Mouse (Mus musculus): ENCODE results near the gene Ergic1. TPM values are rescaled to one million over a fixed set of nuclear protein-coding genes. Genes with fewer than 3 reads are reported as not detected.

Gene Ergic1
- polyA plus RNA-seq, 1 experiment, result 35.7 TPM

- no peak for TF ChIP-seq GATA1 (IDR thresholded peaks at IDR 0.05; ENCODE audit: low read length)
These were observed 104.3 kb downstream of the Ergic1 start for GRCm38 (mm10) chr17:26665600-26665999.

GRCm38 (mm10) chr17:26671268-26671667 is 110.0 kb downstream of the Ergic1 start:
- TF ChIP-seq GATA1 (IDR thresholded peaks at IDR 0.05; ENCODE audit: low read length), result no peak

- TF ChIP-seq GATA1 (IDR thresholded peaks at IDR 0.05; ENCODE audit: low read length), result no peak
These were observed 114.6 kb downstream of the Ergic1 start for GRCm38 (mm10) chr17:26675845-26676244.

- no peak for TF ChIP-seq GATA1 (IDR thresholded peaks at IDR 0.05; ENCODE audit: low read length)
These were observed 114.9 kb downstream of the Ergic1 start for GRCm38 (mm10) chr17:26676252-26676615.

GRCm38 (mm10) chr17:26676616-26677376 is 115.5 kb downstream of the Ergic1 start:
- TF ChIP-seq GATA1 (IDR thresholded peaks at IDR 0.05; ENCODE audit: low read length), result no peak

- TF ChIP-seq GATA1 (IDR thresholded peaks at IDR 0.05; ENCODE audit: low read length), result peak; percentile 86
These were observed 116.7 kb downstream of the Ergic1 start for GRCm38 (mm10) chr17:26677711-26678637.

- no peak for TF ChIP-seq GATA1 (IDR thresholded peaks at IDR 0.05; ENCODE audit: low read length)
These were observed 120.0 kb downstream of the Ergic1 start for GRCm38 (mm10) chr17:26681276-26681675.

- no peak for TF ChIP-seq GATA1 (IDR thresholded peaks at IDR 0.05; ENCODE audit: low read length)
These were observed 125.2 kb downstream of the Ergic1 start for GRCm38 (mm10) chr17:26686334-26687000.

- TF ChIP-seq GATA1 (IDR thresholded peaks at IDR 0.05; ENCODE audit: low read length), result no peak
These were observed 127.8 kb downstream of the Ergic1 start for GRCm38 (mm10) chr17:26688795-26689735.

- no peak for TF ChIP-seq GATA1 (IDR thresholded peaks at IDR 0.05; ENCODE audit: low read length)
These were observed 128.5 kb downstream of the Ergic1 start for GRCm38 (mm10) chr17:26689810-26690209.

- no peak for TF ChIP-seq GATA1 (IDR thresholded peaks at IDR 0.05; ENCODE audit: low read length)
These were observed 128.9 kb downstream of the Ergic1 start for GRCm38 (mm10) chr17:26690236-26690635.

- no peak for TF ChIP-seq GATA1 (IDR thresholded peaks at IDR 0.05; ENCODE audit: low read length)
These were observed 129.8 kb downstream of the Ergic1 start for GRCm38 (mm10) chr17:26691110-26691509.

GRCm38 (mm10) chr17:26693424-26693823 is 132.1 kb downstream of the Ergic1 start:
- no peak for TF ChIP-seq GATA1 (IDR thresholded peaks at IDR 0.05; ENCODE audit: low read length)

GRCm38 (mm10) chr17:26694171-26694570 is 132.9 kb downstream of the Ergic1 start:
- TF ChIP-seq GATA1 (IDR thresholded peaks at IDR 0.05; ENCODE audit: low read length), result no peak

GRCm38 (mm10) chr17:26695193-26695592 is 133.9 kb downstream of the Ergic1 start:
- no peak for TF ChIP-seq GATA1 (IDR thresholded peaks at IDR 0.05; ENCODE audit: low read length)
